Mouse (Mus musculus): Measurements from ENCODE around the gene Tbx10. TPM values are rescaled to one million over a fixed set of nuclear protein-coding genes. Genes with fewer than 3 reads are reported as not detected.
"Not testable (repeated sequence)": the region's sequence is repeated elsewhere in the genome, so short reads cannot be mapped to it uniquely, and the experiment has no call there.

The Tbx10 gene
- not detected for total RNA-seq (2021)

DNA sequence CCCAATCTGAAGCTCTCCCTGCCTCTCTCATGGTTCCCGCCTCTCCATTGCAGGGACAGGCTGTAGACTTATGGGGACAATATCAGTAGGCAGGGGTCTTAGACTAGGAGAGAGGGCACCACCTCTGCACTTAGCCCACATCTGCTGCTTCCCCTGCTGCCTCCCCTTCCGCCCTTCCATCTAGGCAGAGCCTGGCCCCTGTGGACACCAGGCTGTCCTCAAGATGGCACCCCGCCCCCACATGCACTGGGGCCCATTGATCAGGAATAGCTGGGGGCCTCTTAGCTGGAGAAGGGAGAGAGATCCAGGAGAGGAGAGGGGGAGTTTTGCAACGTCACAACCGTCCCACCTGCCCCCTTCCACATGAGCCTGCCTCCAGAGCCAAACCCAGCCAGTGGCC, at the start of gene Tbx10:
Gene Tbx10 (plus strand): TSS at position 337 of the 400 bp plus-strand sequence.
- intact Hi-C loops (cut with DNase I): no loop called here
- DNase-seq (ENCODE audit: low spot score in 2 of 2): no peak

- DNase-seq (ENCODE audit: low spot score in 2 of 2): no peak
- intact Hi-C loops (cut with DNase I): no loop called here
These were observed 49.4 kb upstream of the Tbx10 start for GRCm38 (mm10) chr19:3942986-3943735.

- intact Hi-C loops (cut with DNase I): loop anchor here (2.0 to 5.0 kb wide), 2 partner anchors 36 to 67 kb away; partner anchors contain the start of gene Ndufv1
- no peak for DNase-seq (ENCODE audit: low spot score in 2 of 2)
These were observed 46.5 kb upstream of the Tbx10 start for GRCm38 (mm10) chr19:3945872-3946564.

DNA sequence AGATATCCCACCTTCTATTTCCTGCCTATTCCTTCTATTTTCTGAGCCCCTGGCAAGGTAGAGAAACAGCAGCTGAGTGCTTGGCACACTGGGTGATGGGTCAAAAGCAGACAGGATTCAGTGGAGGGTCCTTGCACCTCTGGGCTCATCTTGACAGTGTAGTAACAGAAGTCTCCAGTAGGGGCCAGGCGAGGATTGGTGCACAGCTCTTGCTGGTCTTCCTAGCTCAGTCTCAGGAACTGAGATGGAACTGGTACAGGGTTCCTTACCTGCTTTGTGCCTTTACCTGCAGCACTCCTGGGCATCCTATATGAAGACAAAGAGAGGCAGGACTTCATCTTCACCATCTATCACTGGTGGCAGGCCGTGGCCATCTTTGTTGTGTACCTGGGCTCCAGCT, 45.8 kb upstream of the Tbx10 start:
- DNase-seq (ENCODE audit: low spot score in 2 of 2): peak; percentile 39 to 64
- intact Hi-C loops (cut with DNase I): loop anchor here (5.0 kb wide), 1 partner anchor 36 kb away; no protein-coding TSS in a partner anchor

GRCm38 (mm10) chr19:3947813-3948212, 44.7 kb upstream of the Tbx10 start:
- intact Hi-C loops (cut with DNase I): loop anchor here (5.0 kb wide), 1 partner anchor 34 kb away; no protein-coding TSS in a partner anchor
- no peak for DNase-seq (ENCODE audit: low spot score in 2 of 2)

GRCm38 (mm10) chr19:3948546-3948945, 44.0 kb upstream of the Tbx10 start:
- no peak for DNase-seq (ENCODE audit: low spot score in 2 of 2)
- intact Hi-C loops (cut with DNase I): loop anchor here (5.0 kb wide), 1 partner anchor 34 kb away; no protein-coding TSS in a partner anchor

GRCm38 (mm10) chr19:3950331-3950730, 42.2 kb upstream of the Tbx10 start:
- intact Hi-C loops (cut with DNase I): no loop called here
- DNase-seq (ENCODE audit: low spot score in 2 of 2): no peak

DNA sequence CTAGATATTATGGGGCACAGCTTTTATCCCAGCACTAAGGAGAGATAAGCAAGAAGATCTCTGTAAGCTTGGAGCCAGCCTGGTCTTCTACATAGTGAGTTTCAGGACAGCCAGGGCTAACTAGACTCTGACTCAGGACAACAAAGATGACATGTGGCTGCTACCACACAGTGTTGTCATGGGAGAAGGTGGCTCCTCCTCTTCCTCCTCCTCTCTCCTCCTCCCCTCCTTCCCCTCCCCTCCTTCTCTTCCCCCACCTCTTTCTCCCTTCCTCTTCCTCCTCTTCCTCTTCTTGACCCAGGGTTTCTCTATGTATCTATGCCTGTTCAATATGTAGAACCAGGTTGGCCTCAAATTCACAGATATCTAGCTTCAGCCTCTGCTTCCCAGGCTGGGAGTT, 41.1 kb upstream of the Tbx10 start:
- intact Hi-C loops (cut with DNase I): no loop called here

GRCm38 (mm10) chr19:3952099-3952498, 40.5 kb upstream of the Tbx10 start:
- no peak for DNase-seq (ENCODE audit: low spot score in 2 of 2)
- intact Hi-C loops (cut with DNase I): no loop called here

More for the DNA sequence above, 41.1 kb upstream of the Tbx10 start:
- DNase-seq (ENCODE audit: low spot score in 2 of 2): no peak

DNA sequence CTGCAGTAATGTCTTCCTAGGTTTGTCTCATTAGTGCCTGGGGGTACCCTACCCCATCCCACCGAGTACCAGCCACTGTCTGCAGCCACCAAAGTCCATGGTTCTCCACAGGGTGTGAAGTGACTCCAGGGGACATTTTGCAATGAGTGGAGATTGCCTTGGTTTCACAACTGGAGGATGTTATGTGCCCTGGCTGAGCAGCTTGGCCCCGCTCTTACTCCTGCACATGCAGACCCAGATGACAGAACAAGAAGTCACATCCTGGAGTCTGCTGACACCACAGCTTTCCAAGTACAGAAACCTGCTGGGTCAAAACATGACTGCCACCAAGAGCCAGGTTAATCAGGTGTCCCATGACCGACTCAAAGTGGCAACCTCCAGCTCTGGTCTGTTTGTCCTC, 37.5 kb upstream of the Tbx10 start:
- intact Hi-C loops (cut with DNase I): no loop called here

GRCm38 (mm10) chr19:3955804-3956203, 36.7 kb upstream of the Tbx10 start:
- intact Hi-C loops (cut with DNase I): no loop called here
- no peak for DNase-seq (ENCODE audit: low spot score in 2 of 2)

More for the DNA sequence above, 37.5 kb upstream of the Tbx10 start:
- DNase-seq (ENCODE audit: low spot score in 2 of 2): no peak

DNA sequence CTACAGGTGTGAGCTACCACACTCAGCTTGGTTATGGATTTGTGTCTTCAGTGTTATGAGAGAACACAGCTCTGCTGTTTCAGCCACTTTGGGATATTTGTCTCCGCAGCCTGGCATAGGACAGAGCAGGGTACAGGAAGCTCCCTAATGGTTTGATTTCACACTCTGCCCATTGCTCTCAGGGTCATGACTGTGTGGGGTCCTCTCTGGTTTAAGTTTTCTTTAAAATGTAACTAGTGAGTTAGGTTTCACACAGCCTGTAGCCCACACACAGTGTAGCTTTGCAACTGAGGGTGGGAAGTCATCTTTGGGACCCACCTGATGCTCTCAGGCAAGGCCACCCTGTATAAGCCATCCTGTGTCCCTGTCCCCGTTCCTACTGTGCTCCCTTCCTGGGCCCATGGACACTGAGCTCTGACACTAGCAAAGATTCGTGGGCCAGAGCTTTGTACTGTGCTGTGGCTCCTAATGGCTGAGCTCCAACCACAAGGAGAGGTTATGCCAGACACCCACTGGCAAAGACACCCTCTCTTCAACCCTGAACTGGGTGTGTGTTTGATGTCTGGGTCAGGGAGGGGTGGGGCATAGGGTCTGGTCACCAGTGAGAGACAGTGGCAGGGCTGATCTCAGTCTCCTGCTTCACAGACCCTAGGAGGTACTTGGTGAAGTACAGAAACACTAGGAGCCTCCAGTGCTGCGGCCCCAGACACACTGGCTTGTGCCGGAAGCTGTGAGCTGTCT, 35.1 kb upstream of the Tbx10 start:
- intact Hi-C loops (cut with DNase I); DNase-seq (ENCODE audit: low spot score in 2 of 2): not testable (repeated sequence)

GRCm38 (mm10) chr19:3958470-3958869, 34.1 kb upstream of the Tbx10 start, which contains the start of gene Aldh3b3:
TSS of gene Aldh3b3 (plus strand) at chr19:3958645.
- intact Hi-C loops (cut with DNase I): no loop called here

GRCm38 (mm10) chr19:3959030-3959429, 33.5 kb upstream of the Tbx10 start:
- intact Hi-C loops (cut with DNase I): no loop called here
- no peak for DNase-seq (ENCODE audit: low spot score in 2 of 2)

More at GRCm38 (mm10) chr19:3958470-3958869, 34.1 kb upstream of the Tbx10 start, which contains the start of gene Aldh3b3:
- no peak for DNase-seq (ENCODE audit: low spot score in 2 of 2)

DNA sequence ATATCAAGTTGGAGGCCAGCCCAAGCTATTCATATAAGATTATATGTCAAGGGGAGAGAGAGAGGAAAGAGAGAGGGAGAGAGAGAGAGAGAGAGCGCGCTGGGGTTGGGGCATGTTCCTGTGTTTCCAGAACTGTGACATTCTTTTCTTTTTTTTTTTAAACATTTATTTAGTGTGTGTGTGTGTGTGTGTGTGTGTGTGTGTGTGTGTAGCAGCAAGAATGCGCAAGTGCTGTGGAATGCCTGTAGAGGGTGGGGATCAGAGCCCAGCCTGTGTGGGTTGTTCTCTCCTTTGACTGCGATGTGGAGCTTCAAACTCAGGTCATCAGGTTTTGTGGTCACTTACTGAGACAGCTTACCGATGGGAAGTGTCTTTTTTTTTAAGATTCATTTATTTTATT, 32.3 kb upstream of the Tbx10 start:
- DNase-seq (ENCODE audit: low spot score in 2 of 2): no peak
- intact Hi-C loops (cut with DNase I): no loop called here

- DNase-seq (ENCODE audit: low spot score in 2 of 2); intact Hi-C loops (cut with DNase I): not testable (repeated sequence)
These were observed 30.7 kb upstream of the Tbx10 start for GRCm38 (mm10) chr19:3961805-3962204.

GRCm38 (mm10) chr19:3962469-3962868, 30.1 kb upstream of the Tbx10 start:
- intact Hi-C loops (cut with DNase I): no loop called here
- DNase-seq (ENCODE audit: low spot score in 2 of 2): no peak

GRCm38 (mm10) chr19:3964030-3964429, 28.5 kb upstream of the Tbx10 start:
- DNase-seq (ENCODE audit: low spot score in 2 of 2): no peak
- intact Hi-C loops (cut with DNase I): no loop called here

DNA sequence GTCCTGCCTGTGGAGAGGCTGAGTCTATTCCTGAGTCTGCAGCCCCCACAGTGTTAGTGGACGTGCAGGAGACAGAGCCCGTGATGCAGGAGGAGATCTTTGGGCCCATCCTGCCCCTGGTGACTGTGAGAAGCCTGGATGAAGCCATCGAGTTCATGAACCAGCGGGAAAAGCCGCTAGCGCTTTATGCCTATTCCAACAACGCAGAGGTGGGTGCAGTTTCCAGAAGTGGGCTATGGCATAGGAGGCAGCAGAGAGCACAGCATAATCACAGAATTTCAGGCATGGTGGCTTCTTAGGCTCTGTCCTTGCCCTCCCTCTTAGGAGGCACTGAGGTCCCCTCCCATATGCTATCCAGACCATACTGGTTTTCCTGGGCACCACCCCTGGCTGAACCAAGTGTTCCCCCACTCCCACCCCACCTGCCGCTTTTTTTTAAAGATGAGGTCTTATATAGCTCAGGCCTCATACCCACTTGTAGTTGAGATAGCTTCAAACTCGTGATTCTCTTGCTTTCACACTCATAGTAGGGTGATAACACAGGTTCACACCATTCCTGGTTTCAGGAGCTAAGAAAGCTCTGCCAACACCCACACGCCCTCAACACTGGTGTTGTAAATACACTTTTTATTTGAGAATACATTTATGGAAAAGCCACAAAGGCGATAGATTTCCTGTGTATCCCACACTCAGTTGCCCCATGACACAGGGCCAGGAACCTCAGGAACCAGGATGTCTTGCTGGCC, 26.0 kb upstream of the Tbx10 start:
- intact Hi-C loops (cut with DNase I): no loop called here
- no peak for DNase-seq (ENCODE audit: low spot score in 2 of 2)
